Mouse (Mus musculus): ENCODE data around the gene 1700018F24Rik. TPM values are rescaled to one million over a fixed set of nuclear protein-coding genes. Genes with fewer than 3 reads are reported as not detected.
"Not testable (repeated sequence)": the region's sequence is repeated elsewhere in the genome, so short reads cannot be mapped to it uniquely, and the experiment has no call there.

1700018F24Rik gene
- not detected for total RNA-seq (2022)

- DNase-seq (ENCODE audit: low spot score in 2 of 2): not testable (repeated sequence)
Measured at GRCm38 (mm10) chr5:145042690-145043089, at the start of gene 1700018F24Rik. TSS of gene 1700018F24Rik (plus strand) at chr5:145042990.

- no peak for DNase-seq (ENCODE audit: low spot score in 2 of 2)
Measured at GRCm38 (mm10) chr5:144998491-144998890, 44.3 kb upstream of the 1700018F24Rik start.

GRCm38 (mm10) chr5:145003362-145003761 is 39.4 kb upstream of the 1700018F24Rik start:
- DNase-seq (ENCODE audit: low spot score in 2 of 2): no peak

GRCm38 (mm10) chr5:145004495-145004894 is 38.3 kb upstream of the 1700018F24Rik start:
- DNase-seq (ENCODE audit: low spot score in 2 of 2): no peak

GRCm38 (mm10) chr5:145005596-145005995 is 37.2 kb upstream of the 1700018F24Rik start:
- no peak for DNase-seq (ENCODE audit: low spot score in 2 of 2)

GRCm38 (mm10) chr5:145008878-145009659 is 33.7 kb upstream of the 1700018F24Rik start:
- DNase-seq (ENCODE audit: low spot score in 2 of 2): no peak

- no peak for DNase-seq (ENCODE audit: low spot score in 2 of 2)
Measured at GRCm38 (mm10) chr5:145014278-145014677, 28.5 kb upstream of the 1700018F24Rik start.

GRCm38 (mm10) chr5:145016761-145017160 is 26.0 kb upstream of the 1700018F24Rik start:
- DNase-seq (ENCODE audit: low spot score in 2 of 2): not testable (repeated sequence)

- not testable (repeated sequence) for DNase-seq (ENCODE audit: low spot score in 2 of 2)
Measured at GRCm38 (mm10) chr5:145020254-145020653, 22.5 kb upstream of the 1700018F24Rik start.

GRCm38 (mm10) chr5:145020712-145021111 is 22.1 kb upstream of the 1700018F24Rik start:
- not testable (repeated sequence) for DNase-seq (ENCODE audit: low spot score in 2 of 2)

GRCm38 (mm10) chr5:145030476-145030875 is 12.3 kb upstream of the 1700018F24Rik start:
- not testable (repeated sequence) for DNase-seq (ENCODE audit: low spot score in 2 of 2)

GRCm38 (mm10) chr5:145032391-145032790 is 10.4 kb upstream of the 1700018F24Rik start, which contains the start of gene Gm4871:
TSS of gene Gm4871 (minus strand) at chr5:145032754.
- not testable (repeated sequence) for DNase-seq (ENCODE audit: low spot score in 2 of 2)

GRCm38 (mm10) chr5:145041628-145042027 is 1.2 kb upstream of the 1700018F24Rik start:
- no peak for DNase-seq (ENCODE audit: low spot score in 2 of 2)

- not testable (repeated sequence) for DNase-seq (ENCODE audit: low spot score in 2 of 2)
Measured at GRCm38 (mm10) chr5:145054187-145054586, 11.4 kb downstream of the 1700018F24Rik start.

- DNase-seq (ENCODE audit: low spot score in 2 of 2): no peak
Measured at GRCm38 (mm10) chr5:145057907-145058306, 15.1 kb downstream of the 1700018F24Rik start.

GRCm38 (mm10) chr5:145058722-145059121 is 15.9 kb downstream of the 1700018F24Rik start:
- no peak for DNase-seq (ENCODE audit: low spot score in 2 of 2)

- no peak for DNase-seq (ENCODE audit: low spot score in 2 of 2)
Measured at GRCm38 (mm10) chr5:145059524-145059923, 16.7 kb downstream of the 1700018F24Rik start.

- no peak for DNase-seq (ENCODE audit: low spot score in 2 of 2)
Measured at GRCm38 (mm10) chr5:145064765-145065340, 22.1 kb downstream of the 1700018F24Rik start.

GRCm38 (mm10) chr5:145068863-145069262 is 26.1 kb downstream of the 1700018F24Rik start:
- DNase-seq (ENCODE audit: low spot score in 2 of 2): no peak

GRCm38 (mm10) chr5:145069707-145070106 is 26.9 kb downstream of the 1700018F24Rik start:
- peak; percentile 49 to 81 for DNase-seq (ENCODE audit: low spot score in 2 of 2)

- DNase-seq (ENCODE audit: low spot score in 2 of 2): no peak
Measured at GRCm38 (mm10) chr5:145071342-145071741, 28.6 kb downstream of the 1700018F24Rik start.

- no peak for DNase-seq (ENCODE audit: low spot score in 2 of 2)
Measured at GRCm38 (mm10) chr5:145075081-145075480, 32.3 kb downstream of the 1700018F24Rik start.

Measured in layer of hippocampus, adult 8-10 months (tissue).